Mouse (Mus musculus) forebrain, embryonic 16.5 days (tissue): ENCODE measurements around the gene Hamp. TPM values are rescaled to one million over a fixed set of nuclear protein-coding genes. Genes with fewer than 3 reads are reported as not detected.

Experiments
- ATAC-seq: fragments of 200-750 bp; cut with Nextera tagmentation; 2 replicates; pipeline ENCODE4 v1.8.0; 2017; ENCODE audit warnings: mild to moderate bottlenecking, moderate library complexity
- H3K27ac ChIP-seq: fragments of 300-500 bp; sonication (generic); 2 replicates; pipeline ENCODE4 v1.5.1; 2014; ENCODE audit warnings: low read length, control low read depth
- H3K27me3 ChIP-seq: fragments of 300-500 bp; sonication (generic); replicated peaks from 2 replicates; pipeline ENCODE4 v1.6.1; 2014; ENCODE audit warnings: low read length; ENCODE audit not compliant: control insufficient read depth, insufficient read depth
- H3K36me3 ChIP-seq: fragments of 300-500 bp; sonication (generic); 2 replicates; pipeline ENCODE4 v1.6.1; 2014; ENCODE audit not compliant: control insufficient read depth, insufficient read depth
- H3K4me1 ChIP-seq: fragments of 300-500 bp; sonication (generic); replicated peaks from 2 replicates; pipeline ENCODE4 v1.6.1; 2014; ENCODE audit warnings: low read length; ENCODE audit not compliant: control insufficient read depth, insufficient read depth
- H3K4me2 ChIP-seq: fragments of 300-500 bp; sonication (generic); 2 replicates; pipeline ENCODE4 v1.6.1; 2014; ENCODE audit warnings: mild to moderate bottlenecking, low read length, control low read depth
- H3K4me3 ChIP-seq: fragments of 300-500 bp; sonication (generic); replicated peaks from 2 replicates; pipeline ENCODE4 v1.5.1; 2014; ENCODE audit warnings: mild to moderate bottlenecking, low read length, control low read depth
- H3K9ac ChIP-seq: fragments of 300-500 bp; sonication (generic); replicated peaks from 2 replicates; pipeline ENCODE4 v1.6.1; 2014; ENCODE audit warnings: low read depth, low read length, control low read depth
- H3K9me3 ChIP-seq: fragments of 300-500 bp; sonication (generic); 2 replicates; pipeline ENCODE4 v1.6.1; 2016; ENCODE audit warnings: low read length; ENCODE audit not compliant: control insufficient read depth
- WGBS: fragments of 180-500 bp; shearing (Covaris S2); extraction: QIAGEN DNeasy Blood & Tissue Kit; methylation state at CpG from one replicate; pipeline ENCODE4 v1.1.7; 2014; 5-methylcytosine and 5-hydroxymethylcytosine counted together
- polyA plus RNA-seq: library from polyadenylated mRNA; unstranded; fragments of >200 nt; fragmentation: Nextera tagmentation; extraction: Ambion mirVana; gene quantifications from 2 replicates; pipeline ENCODE4 v1.2.1, GENCODE M21; 2015

Hamp gene
- polyA plus RNA-seq, 1 experiment from 2014 or later = not detected

- peak overlapping the region; percentile 67 for H3K4me2 ChIP-seq
- H3K27ac ChIP-seq = no peak overlapping the region
- H3K4me3 ChIP-seq = peak overlapping the region; percentile 84
- peak overlapping the region; percentile 79 for H3K9ac ChIP-seq
- H3K27me3 ChIP-seq = no peaks in the 10 kb centered on the region
- WGBS = 78% methylated on average over 28 of the region's 28 CpGs
- no peak for ATAC-seq
- H3K9me3 ChIP-seq = no peaks in the 10 kb centered on the region
- peaks cover 6% of the 10 kb centered on the region for H3K36me3 ChIP-seq
- H3K4me1 ChIP-seq = peaks cover 18% of the 10 kb centered on the region
Measured at GRCm38 (mm10) chr7:30958109-30958865, 14.5 kb upstream of the Hamp start.

GRCm38 (mm10) chr7:30957367-30957783 is 13.5 kb upstream of the Hamp start:
- Histone ChIP-seq H3K4me1 (peaks cover 18% of the 10 kb centered on the region), H3K27me3 (no peaks in the 10 kb centered on the region), H3K36me3 (peaks cover 11% of the 10 kb centered on the region), H3K27ac (peak overlapping the region; percentile 98), H3K9ac (peak overlapping the region; percentile 79), H3K9me3 (no peaks in the 10 kb centered on the region), H3K4me3 (peak overlapping the region; percentile 84), H3K4me2 (peak overlapping the region; percentile 67)
- ATAC-seq = peak; percentile 60
- 0% methylated on average over 43 of the region's 43 CpGs for WGBS

- H3K4me2 ChIP-seq = peak within 1 kb of the TSS; percentile 78
- peak within 1 kb of the TSS; percentile 98 for H3K27ac ChIP-seq
- peak; percentile 61 for ATAC-seq
- H3K9me3 ChIP-seq = no peaks in the 10 kb centered on the region
- H3K36me3 ChIP-seq = peaks cover 14% of the 10 kb centered on the region
- peak within 1 kb of the TSS; percentile 79 for H3K9ac ChIP-seq
- H3K4me3 ChIP-seq = peak within 1 kb of the TSS; percentile 84
- peaks cover 18% of the 10 kb centered on the region for H3K4me1 ChIP-seq
- WGBS = under 1% methylated on average over 31 of the region's 82 CpGs
- no peaks in the 10 kb centered on the region for H3K27me3 ChIP-seq
Measured at GRCm38 (mm10) chr7:30956756-30957366, 13.0 kb upstream of the Hamp start, which contains the start of gene Usf2. TSS of gene Usf2 (minus strand) at chr7:30956803.

- H3K4me3 ChIP-seq = peak overlapping the region; percentile 84
- no peaks in the 10 kb centered on the region for H3K9me3 ChIP-seq
- 0% methylated on average over 18 of the region's 49 CpGs for WGBS
- peak overlapping the region; percentile 98 for H3K27ac ChIP-seq
- H3K36me3 ChIP-seq = peaks cover 14% of the 10 kb centered on the region
- H3K4me2 ChIP-seq = peak overlapping the region; percentile 78
- peak; percentile 29 for ATAC-seq
- no peaks in the 10 kb centered on the region for H3K27me3 ChIP-seq
- H3K9ac ChIP-seq = peak overlapping the region; percentile 79
- peaks cover 18% of the 10 kb centered on the region for H3K4me1 ChIP-seq
Measured at GRCm38 (mm10) chr7:30956357-30956751, 12.5 kb upstream of the Hamp start.

- Histone ChIP-seq H3K9me3 (no peaks in the 10 kb centered on the region), H3K4me2 (peak overlapping the region; percentile 78), H3K27ac (peak overlapping the region; percentile 98), H3K9ac (peak overlapping the region; percentile 79), H3K4me1 (peaks cover 18% of the 10 kb centered on the region), H3K4me3 (peak overlapping the region; percentile 84), H3K27me3 (no peaks in the 10 kb centered on the region), H3K36me3 (peaks cover 14% of the 10 kb centered on the region)
- WGBS = under 1% methylated on average over 60 of the region's 64 CpGs
- ATAC-seq = peak; percentile 62
Measured at GRCm38 (mm10) chr7:30955584-30956356, 11.9 kb upstream of the Hamp start.

- Histone ChIP-seq H3K4me2 (peak overlapping the region; percentile 78), H3K4me3 (peak overlapping the region; percentile 84), H3K27me3 (no peaks in the 10 kb centered on the region), H3K9me3 (no peaks in the 10 kb centered on the region), H3K36me3 (peaks cover 14% of the 10 kb centered on the region), H3K4me1 (peaks cover 18% of the 10 kb centered on the region), H3K9ac (peak overlapping the region; percentile 15; the same call in 1 of the 2 replicates), H3K27ac (no peak overlapping the region; the same call in 1 of the 2 replicates)
- ATAC-seq = no peak
- 81% methylated on average over 12 of the region's 12 CpGs for WGBS
Measured at GRCm38 (mm10) chr7:30954971-30955520, 11.2 kb upstream of the Hamp start.

GRCm38 (mm10) chr7:30954036-30954435 is 10.2 kb upstream of the Hamp start:
- Histone ChIP-seq H3K9me3 (no peaks in the 10 kb centered on the region), H3K4me1 (peaks cover 18% of the 10 kb centered on the region), H3K9ac (no peak overlapping the region), H3K36me3 (peaks cover 14% of the 10 kb centered on the region), H3K4me2 (no peak overlapping the region), H3K4me3 (no peak overlapping the region), H3K27me3 (no peaks in the 10 kb centered on the region), H3K27ac (no peak overlapping the region)
- no peak for ATAC-seq
- WGBS = 80% methylated on average over 3 of the region's 3 CpGs

- H3K9me3 ChIP-seq = no peaks in the 10 kb centered on the region
- no peak overlapping the region for H3K27ac ChIP-seq
- no peak overlapping the region for H3K4me2 ChIP-seq
- H3K27me3 ChIP-seq = no peaks in the 10 kb centered on the region
- WGBS = 96% methylated on average over 6 of the region's 6 CpGs
- no peak for ATAC-seq
- peaks cover 14% of the 10 kb centered on the region for H3K36me3 ChIP-seq
- no peak overlapping the region for H3K4me3 ChIP-seq
- peaks cover 17% of the 10 kb centered on the region for H3K4me1 ChIP-seq
- H3K9ac ChIP-seq = no peak overlapping the region
Measured at GRCm38 (mm10) chr7:30953459-30953858, 9.6 kb upstream of the Hamp start.
